Mouse (Mus musculus): ENCODE measurements around the gene Prom2.

- TF ChIP-seq CTCF (IDR thresholded peaks at IDR 0.05; ENCODE audit: borderline replicate concordance, insufficient read depth, low read length), result no peak
- TF ChIP-seq POLR2A (IDR thresholded peaks at IDR 0.05; ENCODE audit: low read depth, low read length), result no peak
Observed at GRCm38 (mm10) chr2:127590204-127590603, 48.9 kb upstream of the Prom2 start.

Data from embryonic fibroblast, embryonic 13.5 days (primary cell).